Mouse (Mus musculus) erythroblast, adult 5-6 weeks (primary cell): ENCODE data around the gene Stat4. TPM values are rescaled to one million over a fixed set of nuclear protein-coding genes. Genes with fewer than 3 reads are reported as not detected.

Source experiments
- ATAC-seq: replicated peaks from 2 replicates; pipeline ENCODE4 v1.8.0; 2016; ENCODE audit warnings: moderate number of reproducible peaks, mild to moderate bottlenecking, moderate TSS enrichment, inconsistent platforms; ENCODE audit not compliant: poor library complexity, low FRiP score, severe bottlenecking
- total RNA-seq, 2 experiments: library from RNA; stranded (forward) in 1 of 2; stranded (reverse) in 1 of 2; fragments of 150-400 nt in 1 of 2; fragments of 200-764, 138-1000 nt in 1 of 2; gene quantifications; 2 replicates each; pipeline versions ENCODE4 v1.2.3 to v1.2.4; 2015 to 2017; ENCODE audit warnings: low replicate concordance in 2 of 2

The Stat4 gene
- total RNA-seq, 2 experiments from 2014 or later, result 7.1 to 8.3 TPM

DNA sequence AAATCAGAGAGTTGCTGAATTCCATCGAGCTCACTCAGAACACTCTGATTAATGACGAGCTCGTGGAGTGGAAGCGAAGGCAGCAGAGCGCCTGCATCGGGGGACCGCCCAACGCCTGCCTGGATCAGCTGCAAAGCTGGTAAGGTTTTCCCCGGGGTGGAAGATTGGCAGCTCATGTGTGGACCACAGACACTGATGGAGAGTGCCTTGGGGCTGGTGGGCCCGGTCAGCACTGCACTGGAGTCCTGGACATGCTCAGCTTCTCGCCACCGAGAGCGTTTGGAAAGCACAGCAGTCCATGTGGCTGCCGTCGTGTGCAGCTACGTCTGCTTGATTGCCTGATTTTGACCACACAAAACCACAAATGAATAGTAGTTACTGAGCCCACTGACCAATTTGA is 150.3 kb downstream of the Stat4 start:
- no peak for ATAC-seq

DNA sequence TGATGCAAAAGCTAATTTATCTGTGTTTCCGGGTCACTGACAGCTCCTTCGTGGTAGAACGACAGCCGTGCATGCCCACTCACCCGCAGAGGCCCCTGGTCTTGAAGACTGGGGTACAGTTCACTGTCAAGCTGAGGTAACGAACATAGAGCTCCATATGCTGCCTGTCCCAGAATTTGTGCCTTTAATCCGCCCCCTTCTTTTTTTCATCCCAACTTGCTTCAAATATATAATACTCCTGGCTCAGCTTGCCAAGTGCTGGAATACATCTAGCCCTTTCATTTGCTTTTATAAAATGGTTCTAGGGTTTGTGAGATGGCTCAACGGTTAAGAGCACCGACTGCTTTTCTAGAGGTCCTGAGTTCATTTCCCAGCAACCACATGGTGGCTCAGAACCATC is 153.6 kb downstream of the Stat4 start:
- ATAC-seq, result no peak

GRCm38 (mm10) chr1:52141482-52141881 is 154.5 kb downstream of the Stat4 start:
- ATAC-seq, result no peak

- ATAC-seq, result no peak
Observed at GRCm38 (mm10) chr1:52142117-52142516, 155.2 kb downstream of the Stat4 start.

DNA sequence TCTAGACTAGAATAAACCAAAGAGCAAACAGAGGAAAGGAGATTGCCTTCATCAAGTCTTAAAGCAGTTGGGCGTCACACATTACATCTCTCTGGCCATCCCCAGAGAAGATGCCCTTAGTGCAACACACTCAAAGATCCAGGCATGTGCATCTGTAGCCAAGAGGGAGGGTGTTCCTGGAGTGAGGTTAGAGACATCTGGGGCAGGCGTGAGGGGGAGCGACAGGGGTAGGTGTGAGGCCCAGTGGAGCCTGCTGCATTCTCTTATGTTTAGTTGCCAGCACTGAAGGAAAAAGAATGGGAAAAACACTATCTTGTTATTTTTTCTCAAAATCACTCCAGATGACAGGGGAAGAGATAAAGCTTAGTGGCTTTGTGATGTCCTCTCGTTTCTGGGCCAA is 156.2 kb downstream of the Stat4 start:
- no peak for ATAC-seq

- no peak for ATAC-seq
Observed at GRCm38 (mm10) chr1:52143596-52144156, 156.7 kb downstream of the Stat4 start.

DNA sequence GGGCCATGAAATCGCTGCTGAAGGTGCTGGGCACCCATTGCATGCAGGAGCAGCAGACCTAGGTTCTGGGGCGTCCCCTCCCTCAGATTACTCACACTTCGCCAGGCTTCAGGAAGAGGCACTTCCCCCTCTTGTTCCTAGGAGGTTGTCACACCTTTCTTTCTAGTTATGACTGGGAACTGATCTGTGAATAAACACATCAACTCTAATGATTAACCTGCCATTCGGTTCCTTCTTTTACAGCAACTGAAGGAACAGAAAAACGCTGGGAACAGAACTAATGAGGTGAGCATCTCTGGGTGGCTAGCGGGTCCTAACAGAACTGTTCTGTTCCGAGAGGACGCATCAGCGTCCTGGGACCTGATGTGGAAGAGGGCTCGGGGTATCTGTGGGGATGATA is 158.0 kb downstream of the Stat4 start:
- ATAC-seq, result no peak

DNA sequence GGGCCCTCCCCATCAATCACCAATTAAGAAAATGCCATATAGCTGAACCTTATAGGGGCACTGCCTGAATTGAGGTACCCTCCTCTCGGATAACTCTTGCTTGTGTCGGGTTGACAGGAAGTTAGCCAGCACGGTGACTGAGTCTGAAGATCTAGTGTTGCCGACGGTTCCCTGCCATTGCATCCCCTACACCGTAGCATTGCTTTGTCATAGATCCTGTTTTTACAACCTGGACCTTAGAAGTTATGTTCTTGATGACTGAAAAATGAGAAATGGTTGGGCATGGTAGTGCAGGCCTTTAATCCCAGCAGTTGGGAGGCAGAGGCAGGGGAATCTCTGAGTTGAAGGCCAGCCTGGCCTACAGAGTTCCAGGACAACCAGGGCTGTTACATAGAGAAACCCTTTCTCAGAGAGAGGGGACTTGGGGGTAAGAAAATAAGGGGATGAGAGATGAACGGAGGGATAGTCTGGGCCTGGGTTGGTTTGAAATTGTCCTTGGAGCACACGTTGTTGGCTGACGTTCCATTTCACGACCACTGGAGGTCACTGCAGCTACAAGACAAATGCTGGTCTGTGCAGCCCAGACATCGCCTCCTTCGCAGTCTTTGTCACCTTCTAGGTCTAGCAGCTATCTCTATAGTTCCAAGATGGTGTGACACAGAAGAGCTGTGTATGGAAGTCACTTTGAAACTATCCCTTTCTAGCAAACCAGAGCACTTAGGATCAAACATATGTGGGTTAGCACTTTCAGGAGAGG is 159.4 kb downstream of the Stat4 start:
- ATAC-seq, result 0 out of 2 replicates have a peak, but pooled peaks have one; percentile 55

DNA sequence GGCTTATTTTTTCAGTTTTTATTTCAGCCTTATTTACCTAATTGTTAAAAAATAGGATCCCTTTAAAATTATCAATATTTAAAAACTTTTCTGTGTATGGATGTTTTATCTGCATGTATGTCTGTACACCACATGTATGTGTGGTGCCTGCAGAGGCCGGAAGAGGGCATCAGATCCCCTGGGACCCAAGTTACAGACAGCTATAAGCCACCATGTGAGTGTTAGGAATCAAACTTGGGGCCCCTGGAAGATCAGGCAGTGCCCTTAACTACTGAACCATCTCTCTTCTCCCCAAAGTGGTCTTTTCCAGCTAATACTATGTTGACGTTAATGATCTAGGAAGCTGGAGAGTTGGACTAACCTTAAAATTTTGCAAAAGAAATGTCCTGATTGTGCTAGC is 160.5 kb downstream of the Stat4 start:
- ATAC-seq, result no peak

DNA sequence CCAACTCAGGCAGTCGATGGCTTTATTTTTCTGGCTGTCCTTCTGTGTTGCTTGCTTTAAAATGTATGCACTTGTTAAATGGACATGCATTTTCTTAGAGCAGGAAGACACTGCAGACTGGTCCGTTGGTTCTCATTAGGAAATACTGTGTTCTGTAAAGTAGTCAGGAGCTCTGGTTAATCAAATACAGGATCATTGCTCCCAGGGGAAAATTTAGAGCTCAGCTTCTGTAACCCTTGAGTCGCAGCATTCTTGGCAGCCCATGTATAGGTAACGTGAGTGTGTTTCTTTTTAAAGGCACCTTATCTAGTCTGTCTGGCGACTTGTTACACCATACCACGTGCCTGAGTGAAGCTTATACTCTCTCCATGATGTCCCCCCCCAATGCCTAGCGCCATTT is 161.2 kb downstream of the Stat4 start:
- no peak for ATAC-seq

DNA sequence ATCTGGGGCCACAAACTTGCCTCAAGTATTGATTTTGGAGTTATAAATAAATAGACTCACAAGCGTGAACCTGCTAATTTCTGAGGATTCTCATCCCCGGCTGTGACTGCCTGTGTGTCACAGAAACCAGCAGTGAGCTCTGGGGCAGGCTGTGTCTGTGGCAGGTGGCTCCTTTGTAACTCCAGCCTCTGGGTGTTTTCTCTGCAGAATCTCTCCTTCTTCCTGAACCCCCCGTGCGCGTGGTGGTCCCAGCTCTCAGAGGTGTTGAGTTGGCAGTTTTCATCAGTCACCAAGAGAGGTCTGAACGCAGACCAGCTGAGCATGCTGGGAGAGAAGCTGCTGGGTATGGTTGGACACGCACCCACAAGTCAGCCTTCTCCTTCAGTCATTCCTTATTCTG is 161.7 kb downstream of the Stat4 start:
- ATAC-seq, result no peak

- peak; percentile 69 for ATAC-seq
Observed at GRCm38 (mm10) chr1:52149934-52150346, 163.0 kb downstream of the Stat4 start.

DNA sequence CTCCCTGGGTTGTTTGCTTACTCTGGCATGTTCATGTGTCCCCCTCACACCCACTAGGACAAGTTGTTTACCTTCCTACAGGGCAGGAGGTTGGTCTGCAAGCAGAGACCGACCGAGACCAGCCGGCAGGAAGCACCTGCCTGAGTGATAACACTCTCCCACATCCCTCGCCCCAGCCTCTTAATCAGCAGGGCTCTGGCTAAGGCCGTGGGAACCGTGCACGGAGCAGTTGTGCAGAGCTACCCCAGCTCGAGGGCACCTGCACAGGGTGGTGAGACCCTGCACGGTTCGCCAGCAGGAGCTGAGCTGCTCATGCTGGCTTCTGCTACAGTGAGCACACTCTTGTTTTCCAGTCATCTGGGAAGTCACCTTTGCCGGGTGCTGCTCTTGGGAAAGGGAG is 163.7 kb downstream of the Stat4 start:
- ATAC-seq, result no peak

GRCm38 (mm10) chr1:52151166-52151565 is 164.2 kb downstream of the Stat4 start:
- ATAC-seq, result no peak

DNA sequence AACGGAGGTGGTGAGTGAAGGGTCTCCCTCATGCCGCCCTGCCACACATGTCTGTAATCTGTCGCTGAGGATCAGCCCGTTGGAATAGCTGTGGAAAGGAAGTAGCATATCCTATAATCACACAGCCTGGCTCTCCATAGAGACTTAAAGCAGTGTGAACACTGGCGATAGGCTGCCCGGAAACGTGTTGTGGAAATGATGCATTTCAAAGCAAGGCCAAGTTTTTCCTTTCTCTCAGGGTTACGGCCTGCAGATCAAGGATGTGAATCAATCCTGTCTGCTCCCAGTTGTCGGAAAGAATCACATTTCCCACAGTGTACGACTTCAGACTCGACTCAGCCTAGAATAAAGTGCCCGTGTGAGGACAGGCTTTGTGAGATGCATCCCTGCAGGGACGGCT is 165.4 kb downstream of the Stat4 start:
- no peak for ATAC-seq

DNA sequence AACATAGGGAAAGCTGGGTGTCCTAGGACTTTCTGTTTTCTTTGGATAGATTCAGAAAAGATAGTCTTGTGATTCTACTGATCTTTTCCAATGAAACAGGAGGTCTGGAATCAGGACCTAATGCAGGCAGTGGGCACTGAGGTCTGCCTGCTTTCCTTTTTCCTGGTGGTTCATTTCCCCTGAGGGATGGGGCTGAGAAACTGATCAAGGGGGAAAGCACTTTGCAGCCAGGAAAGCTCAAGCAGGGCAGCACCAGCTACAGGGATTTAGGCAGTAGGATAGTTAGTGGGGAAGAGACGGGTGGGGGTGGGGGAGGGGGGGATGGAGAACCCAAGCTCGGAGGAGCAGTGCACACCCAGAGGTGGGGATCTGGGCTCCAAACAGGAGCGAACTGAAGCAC is 166.0 kb downstream of the Stat4 start:
- ATAC-seq, result no peak

DNA sequence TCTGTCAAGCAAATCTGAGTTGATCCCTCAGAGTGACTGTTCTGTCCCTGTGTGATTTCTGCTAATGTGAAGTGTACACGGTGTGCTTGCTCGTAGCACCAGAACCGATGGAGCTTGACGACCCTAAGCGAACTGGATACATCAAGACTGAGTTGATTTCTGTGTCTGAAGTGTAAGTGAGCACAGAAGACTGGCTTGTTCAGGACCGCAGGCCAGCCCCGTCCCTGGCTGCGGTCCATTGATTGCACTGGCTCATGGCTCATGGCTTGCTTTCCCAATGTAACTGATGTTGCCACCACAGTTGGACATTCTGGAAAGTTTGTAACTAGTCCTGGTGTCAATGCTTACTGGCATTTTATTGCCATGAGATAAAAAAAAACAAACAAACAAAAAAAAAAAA is 167.9 kb downstream of the Stat4 start:
- ATAC-seq, result no peak

GRCm38 (mm10) chr1:52156351-52156750 is 169.4 kb downstream of the Stat4 start:
- ATAC-seq, result no peak
